Mouse (Mus musculus) yolk sac, embryonic 10.5 days (tissue): ENCODE data around the gene Atg2b.

ENCODE experiments used
- DNase-seq: peaks from one replicate; pipeline ENCODE4 v3.0.0-alpha.2; 2017; ENCODE audit warnings: low spot score

The Atg2b gene

DNA sequence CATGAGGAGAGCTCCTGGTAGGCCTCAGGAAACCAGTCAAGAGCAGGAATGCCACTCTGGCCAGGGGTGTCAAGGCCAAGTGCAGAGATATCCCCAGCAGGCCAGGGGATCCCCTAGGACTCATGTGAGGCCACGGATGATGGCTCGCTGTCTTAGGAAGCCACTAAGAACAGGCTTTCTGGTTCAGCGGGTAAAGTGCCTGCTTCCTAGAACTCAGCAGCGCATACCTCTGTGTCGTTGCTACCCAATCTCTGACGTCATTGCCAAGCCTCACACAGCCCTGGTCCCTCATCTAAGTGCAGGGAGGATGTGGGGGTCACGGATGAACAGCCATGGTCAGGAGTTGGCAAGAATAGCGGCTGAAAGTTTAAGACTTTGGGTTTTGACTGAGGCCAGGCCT is 87.9 kb downstream of the Atg2b start:
- DNase-seq: no peak

GRCm38 (mm10) chr12:105593471-105593870 is 91.5 kb downstream of the Atg2b start:
- DNase-seq: no peak

- DNase-seq: no peak
Measured at GRCm38 (mm10) chr12:105592361-105592761, 92.7 kb downstream of the Atg2b start.

GRCm38 (mm10) chr12:105590786-105591185 is 94.2 kb downstream of the Atg2b start:
- no peak for DNase-seq

DNA sequence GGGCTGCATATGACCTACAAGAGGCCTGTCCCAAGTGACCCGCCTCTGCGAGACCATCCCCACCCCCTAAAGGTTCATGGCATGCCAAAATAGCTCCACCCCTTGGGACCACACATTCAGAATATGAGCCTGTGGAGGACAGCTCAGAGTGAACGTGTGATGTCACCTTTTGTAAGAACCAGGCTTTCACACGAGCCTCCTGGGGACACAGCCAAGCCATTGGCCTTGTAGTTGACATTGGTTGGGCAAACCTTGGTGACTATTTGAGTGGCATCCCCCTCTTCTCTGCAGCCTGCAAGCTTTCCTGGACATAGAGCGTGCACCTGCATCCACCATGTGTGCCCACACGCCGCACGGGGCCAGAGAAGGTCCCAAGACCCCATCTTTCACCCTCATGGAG is 97.5 kb downstream of the Atg2b start:
- DNase-seq: no peak

GRCm38 (mm10) chr12:105584851-105585250 is 100.2 kb downstream of the Atg2b start:
- peak; percentile 51 for DNase-seq

GRCm38 (mm10) chr12:105583484-105583883 is 101.5 kb downstream of the Atg2b start:
- DNase-seq: peak; percentile 64

DNA sequence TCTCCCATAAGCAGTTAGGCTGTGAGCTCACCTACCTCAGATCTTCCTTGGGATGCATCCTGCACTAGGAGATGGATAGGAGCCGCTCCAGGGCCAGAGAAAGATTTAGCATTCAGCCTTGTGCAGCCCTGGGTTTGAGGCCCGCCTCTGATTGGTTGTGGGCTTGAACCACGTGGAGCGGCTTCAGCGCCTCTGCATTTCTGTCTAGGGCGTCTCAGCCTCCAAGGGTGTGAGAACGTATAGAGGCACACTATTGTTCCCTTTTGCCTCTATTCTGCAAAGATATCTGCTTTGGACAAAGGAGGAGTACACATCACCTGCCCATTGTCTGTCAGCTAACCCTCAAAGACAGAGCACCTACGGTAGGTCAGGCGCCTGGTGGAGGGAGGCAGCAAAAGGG is 102.5 kb downstream of the Atg2b start:
- no peak for DNase-seq

- no peak for DNase-seq
Measured at GRCm38 (mm10) chr12:105580490-105580889, 104.5 kb downstream of the Atg2b start.

GRCm38 (mm10) chr12:105574356-105574755 is 110.7 kb downstream of the Atg2b start:
- DNase-seq: no peak

DNA sequence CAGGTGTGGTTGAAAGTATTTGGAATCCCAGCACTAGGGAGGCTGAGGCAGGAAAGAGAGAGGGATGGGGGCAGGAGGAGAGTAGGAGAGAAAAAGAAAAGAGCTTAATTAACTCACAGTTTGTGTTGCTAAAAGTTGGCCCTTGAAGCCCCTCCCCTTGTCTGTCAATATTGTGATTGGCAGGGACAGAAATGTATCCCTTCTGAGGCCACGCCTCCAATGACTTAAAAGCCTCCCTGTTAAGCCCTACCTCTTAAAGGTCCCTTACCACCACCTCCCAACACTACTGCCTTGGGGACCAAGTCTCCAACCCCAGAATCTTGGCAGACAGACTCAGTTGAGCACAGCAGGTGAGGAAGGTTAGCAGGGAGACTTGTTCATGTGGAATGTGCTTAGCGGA is 112.4 kb downstream of the Atg2b start:
- DNase-seq: no peak

DNA sequence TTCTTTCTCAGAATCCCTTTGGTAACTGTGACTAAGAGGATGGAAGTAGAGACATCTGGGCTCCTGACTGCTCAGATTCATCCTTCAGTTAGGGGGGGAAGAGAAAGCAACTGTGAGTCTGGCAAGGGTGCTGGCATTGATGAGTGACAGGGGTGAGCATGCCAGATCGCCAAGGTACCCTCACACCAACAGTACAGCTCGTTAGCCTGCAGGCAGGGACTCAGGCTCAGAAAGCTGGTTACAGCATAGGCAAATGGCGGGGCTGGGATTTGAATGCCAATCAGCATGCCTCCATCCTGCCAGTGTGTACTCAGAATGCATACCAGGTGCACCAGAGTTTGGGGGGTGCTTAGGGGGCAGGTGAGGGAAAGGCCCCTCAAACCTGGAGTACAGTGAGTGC is 113.1 kb downstream of the Atg2b start:
- DNase-seq: no peak
